Mouse (Mus musculus): ENCODE results near the gene Fap.

- TF ChIP-seq GATA1 (IDR thresholded peaks at IDR 0.05; ENCODE audit: borderline replicate concordance, low read length) (no peak), FLI1 (IDR thresholded peaks at IDR 0.05; ENCODE audit: low read length) (no peak)
These were observed 114.4 kb downstream of the Fap start for GRCm38 (mm10) chr2:62459241-62460174.
